Mouse (Mus musculus): ENCODE results near the gene Itih1. TPM values are rescaled to one million over a fixed set of nuclear protein-coding genes. Genes with fewer than 3 reads are reported as not detected.

The Itih1 gene
- total RNA-seq, 2 experiments from 2014 or later, result not detected

- DNase-seq (ENCODE audit: low spot score in 2 of 2), result no peak
Measured at GRCm38 (mm10) chr14:30906001-30906400, 37.1 kb downstream of the Itih1 start.

GRCm38 (mm10) chr14:30904307-30904706 lies 38.8 kb downstream of the Itih1 start:
- no peak for DNase-seq (ENCODE audit: low spot score in 2 of 2)

- DNase-seq (ENCODE audit: low spot score in 2 of 2), result no peak
Measured at GRCm38 (mm10) chr14:30903036-30903435, 40.1 kb downstream of the Itih1 start.

- DNase-seq (ENCODE audit: low spot score in 2 of 2), result no peak
Measured at GRCm38 (mm10) chr14:30902628-30903027, 40.5 kb downstream of the Itih1 start.

- no peak for DNase-seq (ENCODE audit: low spot score in 2 of 2)
Measured at GRCm38 (mm10) chr14:30899972-30900371, 43.1 kb downstream of the Itih1 start.

GRCm38 (mm10) chr14:30888271-30888732 lies 54.8 kb downstream of the Itih1 start:
- DNase-seq (ENCODE audit: low spot score in 2 of 2), result peak in 1 of 2 experiments; percentile 31

- no peak for DNase-seq (ENCODE audit: low spot score in 2 of 2)
Measured at GRCm38 (mm10) chr14:30886204-30886603, 56.9 kb downstream of the Itih1 start, which contains the start of gene Itih4. Itih4 (plus strand) TSS chr14:30886476.

GRCm38 (mm10) chr14:30885298-30885697 lies 57.8 kb downstream of the Itih1 start:
- DNase-seq (ENCODE audit: low spot score in 2 of 2), result no peak

GRCm38 (mm10) chr14:30881718-30882108 lies 61.4 kb downstream of the Itih1 start:
- no peak for DNase-seq (ENCODE audit: low spot score in 2 of 2)

- DNase-seq (ENCODE audit: low spot score in 2 of 2), result peak; percentile 36 to 57
Measured at GRCm38 (mm10) chr14:30880811-30881717, 62.0 kb downstream of the Itih1 start.

GRCm38 (mm10) chr14:30880251-30880650 lies 62.8 kb downstream of the Itih1 start:
- DNase-seq (ENCODE audit: low spot score in 2 of 2), result no peak

GRCm38 (mm10) chr14:30879794-30880193 lies 63.3 kb downstream of the Itih1 start:
- DNase-seq (ENCODE audit: low spot score in 2 of 2), result no peak

Other genes with a start within 250 kb of the Itih1 start
- 10 to 100 TPM; 25.9 to 27.6 TPM for gene Sfmbt1, start 228.4 kb downstream of the Itih1 start, total RNA-seq (2021)
- gene Tmem110, start 117.7 kb downstream of the Itih1 start, total RNA-seq (2021), result 10 to 100 TPM; 16.9 to 25.7 TPM
- 1 to 10 TPM; 2.5 to 6.0 TPM for gene Mustn1, start 64.1 kb downstream of the Itih1 start, total RNA-seq (2021)
- gene Itih4, start 56.8 kb downstream of the Itih1 start, total RNA-seq (2021), result 10 to 100 TPM in 1 of 2 experiments, 1 to 10 TPM in 1; 2.8 to 15.2 TPM
- under 1 TPM; 0.74 to 0.96 TPM for gene Itih3, start 19.5 kb downstream of the Itih1 start, total RNA-seq (2021)
- 10 to 100 TPM; 10.3 to 11.8 TPM for gene Nek4, start 8.1 kb upstream of the Itih1 start, total RNA-seq (2021)
- gene Glt8d1, start 58.1 kb upstream of the Itih1 start, total RNA-seq (2021), result 10 to 100 TPM; 44.7 to 51.0 TPM
- gene Spcs1, start 58.4 kb upstream of the Itih1 start, total RNA-seq (2021), result 100 to 1,000 TPM; 210 to 259 TPM
- gene Pbrm1, start 75.8 kb upstream of the Itih1 start, total RNA-seq (2021), result 10 to 100 TPM; 38.5 to 48.1 TPM
- gene Gnl3, start 75.9 kb upstream of the Itih1 start, total RNA-seq (2021), result 100 to 1,000 TPM; 103 to 127 TPM
- gene Smim4, start 185.7 kb upstream of the Itih1 start, total RNA-seq (2021), result 10 to 100 TPM; 63.6 to 81.3 TPM
- 10 to 100 TPM; 27.0 to 32.7 TPM for gene Nt5dc2, start 187.8 kb upstream of the Itih1 start, total RNA-seq (2021)
- gene Stab1, start 225.4 kb upstream of the Itih1 start, total RNA-seq (2021), result 10 to 100 TPM; 83.4 to 93.7 TPM